Mouse (Mus musculus): ENCODE data around the gene Grip1. TPM values are rescaled to one million over a fixed set of nuclear protein-coding genes. Genes with fewer than 3 reads are reported as not detected.

The Grip1 gene
- polyA plus RNA-seq, 1 experiment from 2014 or later: 4.3 TPM

DNA sequence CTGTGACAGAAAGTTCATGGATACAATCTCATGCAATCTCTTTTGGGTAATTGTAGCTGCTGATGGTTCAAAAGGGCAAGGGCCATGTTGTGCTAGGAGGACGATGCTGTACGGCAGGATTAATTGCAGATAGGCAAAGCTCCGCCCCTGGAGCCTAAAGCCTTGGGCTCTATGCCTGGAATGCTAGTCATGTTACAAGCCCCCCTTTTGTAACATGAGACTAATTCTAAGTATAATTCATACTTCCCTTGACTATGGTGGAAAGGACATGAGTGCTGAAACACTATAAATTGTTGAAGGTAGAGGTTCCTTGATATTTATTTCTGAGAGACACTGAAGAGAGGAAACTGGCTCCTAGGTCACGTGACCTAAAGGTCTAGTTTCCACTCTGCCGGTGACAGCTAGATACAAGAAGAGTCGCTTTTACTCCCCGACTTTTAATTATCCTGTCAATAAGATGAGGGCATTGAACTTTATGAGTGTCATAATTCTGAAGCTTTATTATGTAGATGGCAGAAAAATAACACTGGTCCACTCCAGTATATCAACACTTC, 399.0 kb downstream of the Grip1 start:
- Histone ChIP-seq H3K9me3 (ENCODE audit: control insufficient read depth, low read depth, low read length) (no peaks in the 10 kb centered on the region), H3K27ac (ENCODE audit: low read length) (no peak overlapping the region), H3K9ac (replicated peaks; ENCODE audit: low read depth, low read length) (no peak overlapping the region), H3K4me3 (ENCODE audit: low read depth, low read length) (no peak overlapping the region), H3K27me3 (ENCODE audit: control insufficient read depth, insufficient read depth, low read length) (no peaks in the 10 kb centered on the region), H3K36me3 (ENCODE audit: control insufficient read depth, insufficient read depth, low read length) (no peaks in the 10 kb centered on the region), H3K4me2 (replicated peaks; ENCODE audit: low read depth, low read length) (no peak overlapping the region), H3K4me1 (ENCODE audit: control insufficient read depth, insufficient read depth, low read length) (0 out of 2 replicates have a peak, but pooled peaks cover 3% of the 10 kb centered on the region)
- ATAC-seq (ENCODE audit: insufficient number of reproducible peaks, insufficient read depth, low FRiP score, low read depth): no peak
- 61% methylated on average over 7 of the region's 7 CpGs for WGBS

DNA sequence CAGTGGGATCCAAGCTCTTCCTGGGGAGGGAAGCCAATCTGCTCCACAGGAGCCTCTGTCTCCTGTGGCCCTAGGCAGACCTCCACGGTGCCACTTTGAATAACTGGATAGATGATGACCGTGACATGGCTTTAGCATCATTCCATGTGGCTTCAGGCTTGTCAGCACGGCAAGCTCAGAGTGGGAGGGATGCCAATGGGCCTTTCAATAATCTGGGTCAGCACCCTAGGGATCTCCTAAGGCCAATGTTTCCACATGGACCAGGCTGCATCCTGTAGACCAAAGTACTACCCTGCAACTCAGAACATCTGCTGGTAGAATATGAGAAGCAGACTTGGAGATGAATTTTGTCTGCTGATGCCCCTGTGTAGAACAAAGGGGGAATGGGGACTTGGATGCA, 414.1 kb downstream of the Grip1 start:
- no peak overlapping the region for H3K4me3 ChIP-seq (ENCODE audit: low read depth, low read length)
- no peaks in the 10 kb centered on the region for H3K4me1 ChIP-seq (ENCODE audit: control insufficient read depth, insufficient read depth, low read length)
- H3K9me3 ChIP-seq (ENCODE audit: control insufficient read depth, low read depth, low read length): peaks cover 3% of the 10 kb centered on the region; the same call in 1 of the 2 replicates
- no peaks in the 10 kb centered on the region for H3K27me3 ChIP-seq (ENCODE audit: control insufficient read depth, insufficient read depth, low read length)
- no peak overlapping the region for H3K9ac ChIP-seq (replicated peaks; ENCODE audit: low read depth, low read length)
- no peak overlapping the region for H3K4me2 ChIP-seq (replicated peaks; ENCODE audit: low read depth, low read length)
- 84% methylated on average over 3 of the region's 3 CpGs for WGBS
- no peak overlapping the region for H3K27ac ChIP-seq (ENCODE audit: low read length)
- H3K36me3 ChIP-seq (ENCODE audit: control insufficient read depth, insufficient read depth, low read length): no peaks in the 10 kb centered on the region
- ATAC-seq (ENCODE audit: insufficient number of reproducible peaks, insufficient read depth, low FRiP score, low read depth): no peak

GRCm38 (mm10) chr10:119868995-119869579, 415.5 kb downstream of the Grip1 start:
- Histone ChIP-seq H3K36me3 (ENCODE audit: control insufficient read depth, insufficient read depth, low read length) (no peaks in the 10 kb centered on the region), H3K27ac (ENCODE audit: low read length) (no peak overlapping the region), H3K9me3 (ENCODE audit: control insufficient read depth, low read depth, low read length) (peaks cover 3% of the 10 kb centered on the region; the same call in 1 of the 2 replicates), H3K4me1 (ENCODE audit: control insufficient read depth, insufficient read depth, low read length) (no peaks in the 10 kb centered on the region), H3K4me3 (ENCODE audit: low read depth, low read length) (no peak overlapping the region), H3K27me3 (ENCODE audit: control insufficient read depth, insufficient read depth, low read length) (no peaks in the 10 kb centered on the region), H3K9ac (replicated peaks; ENCODE audit: low read depth, low read length) (no peak overlapping the region), H3K4me2 (replicated peaks; ENCODE audit: low read depth, low read length) (no peak overlapping the region)
- WGBS: 84% methylated on average over 11 of the region's 11 CpGs
- ATAC-seq (ENCODE audit: insufficient number of reproducible peaks, insufficient read depth, low FRiP score, low read depth): no peak

DNA sequence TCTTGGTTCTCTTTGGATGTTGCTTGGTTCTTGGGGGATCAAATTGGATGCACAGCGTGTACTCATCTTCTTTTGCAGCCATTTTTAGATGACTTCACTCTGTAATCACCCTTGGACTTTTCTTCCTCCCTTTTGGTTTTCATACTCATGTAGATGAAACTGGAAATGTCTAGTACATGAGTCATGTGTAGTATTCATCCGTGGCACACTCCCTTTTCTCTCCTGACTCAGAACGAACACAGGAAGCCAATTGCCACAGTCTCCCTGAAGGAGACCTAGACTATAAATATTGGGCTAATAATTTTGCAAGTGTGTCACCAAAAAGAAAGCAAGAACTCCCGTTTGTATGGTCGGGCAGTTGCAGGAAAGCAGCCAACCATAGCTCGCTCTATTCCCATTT, 423.1 kb downstream of the Grip1 start:
- no peaks in the 10 kb centered on the region for H3K4me1 ChIP-seq (ENCODE audit: control insufficient read depth, insufficient read depth, low read length)
- H3K9me3 ChIP-seq (ENCODE audit: control insufficient read depth, low read depth, low read length): no peaks in the 10 kb centered on the region
- H3K4me3 ChIP-seq (ENCODE audit: low read depth, low read length): no peak overlapping the region
- no peaks in the 10 kb centered on the region for H3K27me3 ChIP-seq (ENCODE audit: control insufficient read depth, insufficient read depth, low read length)
- H3K9ac ChIP-seq (replicated peaks; ENCODE audit: low read depth, low read length): no peak overlapping the region
- WGBS: 81% methylated on average over 6 of the region's 6 CpGs
- H3K4me2 ChIP-seq (replicated peaks; ENCODE audit: low read depth, low read length): no peak overlapping the region
- ATAC-seq (ENCODE audit: insufficient number of reproducible peaks, insufficient read depth, low FRiP score, low read depth): no peak
- H3K36me3 ChIP-seq (ENCODE audit: control insufficient read depth, insufficient read depth, low read length): no peaks in the 10 kb centered on the region
- no peak overlapping the region for H3K27ac ChIP-seq (ENCODE audit: low read length)

DNA sequence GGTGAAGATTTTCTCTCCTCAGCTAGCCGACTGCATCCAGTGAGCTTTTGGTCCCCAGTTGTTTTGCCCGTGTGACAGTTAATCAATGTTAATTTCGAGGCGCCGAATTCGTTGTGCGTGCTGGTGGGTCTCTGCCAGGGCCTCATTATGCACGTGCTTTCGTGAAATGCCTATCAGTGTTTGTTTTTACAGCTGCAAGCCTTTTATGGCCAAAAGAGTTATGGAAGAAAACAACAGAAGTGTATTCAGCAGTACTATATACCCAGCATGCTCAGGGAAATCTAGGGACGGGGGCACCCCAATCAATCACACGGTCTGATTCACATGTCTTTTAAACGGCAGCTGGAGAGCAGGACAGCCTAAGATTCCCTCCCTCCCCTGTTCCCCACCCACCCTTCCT, 424.7 kb downstream of the Grip1 start:
- H3K4me1 ChIP-seq (ENCODE audit: control insufficient read depth, insufficient read depth, low read length): no peaks in the 10 kb centered on the region
- no peak for ATAC-seq (ENCODE audit: insufficient number of reproducible peaks, insufficient read depth, low FRiP score, low read depth)
- no peak overlapping the region for H3K9ac ChIP-seq (replicated peaks; ENCODE audit: low read depth, low read length)
- H3K36me3 ChIP-seq (ENCODE audit: control insufficient read depth, insufficient read depth, low read length): no peaks in the 10 kb centered on the region
- no peak overlapping the region for H3K4me2 ChIP-seq (replicated peaks; ENCODE audit: low read depth, low read length)
- H3K27me3 ChIP-seq (ENCODE audit: control insufficient read depth, insufficient read depth, low read length): no peaks in the 10 kb centered on the region
- H3K9me3 ChIP-seq (ENCODE audit: control insufficient read depth, low read depth, low read length): no peaks in the 10 kb centered on the region
- 39% methylated on average over 12 of the region's 12 CpGs for WGBS
- no peak overlapping the region for H3K27ac ChIP-seq (ENCODE audit: low read length)
- H3K4me3 ChIP-seq (ENCODE audit: low read depth, low read length): no peak overlapping the region

GRCm38 (mm10) chr10:119884591-119884990, 431.0 kb downstream of the Grip1 start:
- ATAC-seq (ENCODE audit: insufficient number of reproducible peaks, insufficient read depth, low FRiP score, low read depth): no peak
- Histone ChIP-seq H3K4me3 (ENCODE audit: low read depth, low read length) (no peak overlapping the region), H3K4me2 (replicated peaks; ENCODE audit: low read depth, low read length) (no peak overlapping the region), H3K4me1 (ENCODE audit: control insufficient read depth, insufficient read depth, low read length) (no peaks in the 10 kb centered on the region), H3K9ac (replicated peaks; ENCODE audit: low read depth, low read length) (no peak overlapping the region), H3K36me3 (ENCODE audit: control insufficient read depth, insufficient read depth, low read length) (no peaks in the 10 kb centered on the region), H3K27ac (ENCODE audit: low read length) (no peak overlapping the region), H3K9me3 (ENCODE audit: control insufficient read depth, low read depth, low read length) (no peaks in the 10 kb centered on the region), H3K27me3 (ENCODE audit: control insufficient read depth, insufficient read depth, low read length) (no peaks in the 10 kb centered on the region)
- WGBS: 86% methylated on average over 9 of the region's 9 CpGs

GRCm38 (mm10) chr10:119885563-119885962, 431.9 kb downstream of the Grip1 start:
- H3K4me3 ChIP-seq (ENCODE audit: low read depth, low read length): no peak overlapping the region
- H3K9ac ChIP-seq (replicated peaks; ENCODE audit: low read depth, low read length): no peak overlapping the region
- no peak for ATAC-seq (ENCODE audit: insufficient number of reproducible peaks, insufficient read depth, low FRiP score, low read depth)
- H3K27me3 ChIP-seq (ENCODE audit: control insufficient read depth, insufficient read depth, low read length): no peaks in the 10 kb centered on the region
- H3K27ac ChIP-seq (ENCODE audit: low read length): no peak overlapping the region
- H3K4me2 ChIP-seq (replicated peaks; ENCODE audit: low read depth, low read length): no peak overlapping the region
- H3K9me3 ChIP-seq (ENCODE audit: control insufficient read depth, low read depth, low read length): no peaks in the 10 kb centered on the region
- 84% methylated on average over 6 of the region's 6 CpGs for WGBS
- no peaks in the 10 kb centered on the region for H3K4me1 ChIP-seq (ENCODE audit: control insufficient read depth, insufficient read depth, low read length)
- H3K36me3 ChIP-seq (ENCODE audit: control insufficient read depth, insufficient read depth, low read length): no peaks in the 10 kb centered on the region

DNA sequence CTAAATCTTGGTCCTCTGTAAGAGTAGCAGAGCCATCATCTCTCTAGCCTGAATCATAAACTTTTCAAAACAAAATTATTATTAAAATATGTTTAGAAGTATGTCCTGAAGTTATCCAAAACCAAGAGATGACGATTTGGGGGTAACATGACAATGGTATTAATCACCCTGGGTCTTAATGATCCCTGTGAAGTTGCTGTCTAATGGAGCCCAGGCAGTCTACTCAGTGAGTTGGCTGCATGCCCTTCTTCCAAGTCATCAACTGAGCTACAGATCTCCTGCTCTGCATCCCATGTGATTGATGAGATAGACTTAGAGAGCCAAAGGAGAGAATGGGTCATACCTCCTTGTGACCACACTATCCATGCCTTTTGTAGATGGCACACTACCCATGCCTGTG, 433.1 kb downstream of the Grip1 start:
- Histone ChIP-seq H3K4me1 (ENCODE audit: control insufficient read depth, insufficient read depth, low read length) (no peaks in the 10 kb centered on the region), H3K27me3 (ENCODE audit: control insufficient read depth, insufficient read depth, low read length) (no peaks in the 10 kb centered on the region), H3K9ac (replicated peaks; ENCODE audit: low read depth, low read length) (no peak overlapping the region), H3K4me3 (ENCODE audit: low read depth, low read length) (no peak overlapping the region), H3K27ac (ENCODE audit: low read length) (no peak overlapping the region), H3K9me3 (ENCODE audit: control insufficient read depth, low read depth, low read length) (no peaks in the 10 kb centered on the region), H3K4me2 (replicated peaks; ENCODE audit: low read depth, low read length) (no peak overlapping the region), H3K36me3 (ENCODE audit: control insufficient read depth, insufficient read depth, low read length) (no peaks in the 10 kb centered on the region)
- ATAC-seq (ENCODE audit: insufficient number of reproducible peaks, insufficient read depth, low FRiP score, low read depth): no peak
- 67% methylated on average over 1 of the region's 1 CpGs for WGBS

GRCm38 (mm10) chr10:119902754-119903153, 449.1 kb downstream of the Grip1 start:
- no peaks in the 10 kb centered on the region for H3K36me3 ChIP-seq (ENCODE audit: control insufficient read depth, insufficient read depth, low read length)
- no peaks in the 10 kb centered on the region for H3K27me3 ChIP-seq (ENCODE audit: control insufficient read depth, insufficient read depth, low read length)
- no peaks in the 10 kb centered on the region for H3K9me3 ChIP-seq (ENCODE audit: control insufficient read depth, low read depth, low read length)
- H3K27ac ChIP-seq (ENCODE audit: low read length): no peak overlapping the region
- WGBS: 69% methylated on average over 4 of the region's 4 CpGs
- no peak for ATAC-seq (ENCODE audit: insufficient number of reproducible peaks, insufficient read depth, low FRiP score, low read depth)
- no peak overlapping the region for H3K4me2 ChIP-seq (replicated peaks; ENCODE audit: low read depth, low read length)
- H3K4me3 ChIP-seq (ENCODE audit: low read depth, low read length): no peak overlapping the region
- H3K4me1 ChIP-seq (ENCODE audit: control insufficient read depth, insufficient read depth, low read length): no peaks in the 10 kb centered on the region
- H3K9ac ChIP-seq (replicated peaks; ENCODE audit: low read depth, low read length): no peak overlapping the region
